Mouse (Mus musculus): ENCODE data around the gene Trpv6. TPM values are rescaled to one million over a fixed set of nuclear protein-coding genes. Genes with fewer than 3 reads are reported as not detected.

Gene Trpv6
- 0.10 and 0.27 TPM in 2 replicates for polyA plus RNA-seq (2016; fragmentation: Nextera tagmentation; extraction: Ambion mirVana)

- 19% methylated on average over 5 of the region's 5 CpGs for WGBS
- DNase-seq (ENCODE audit: low spot score): no peak
- Histone ChIP-seq H3K4me1 (no peaks in the 10 kb centered on the region), H3K27me3 (ENCODE audit: low read depth, poor library complexity, severe bottlenecking) (no peaks in the 10 kb centered on the region), H3K36me3 (no peaks in the 10 kb centered on the region), H3K4me3 (no peak within 1 kb of the TSS), H3K9me3 (replicated peaks) (no peaks in the 10 kb centered on the region), H3K27ac (replicated peaks) (no peak within 1 kb of the TSS)
Measured at GRCm38 (mm10) chr6:41636178-41636577, at the start of gene Trpv6. TSS of gene Trpv6 (minus strand) at chr6:41636405.

GRCm38 (mm10) chr6:41685596-41685995 lies 49.4 kb upstream of the Trpv6 start:
- WGBS: 90% methylated on average over 3 of the region's 3 CpGs
- no peak for DNase-seq (ENCODE audit: low spot score)
- no peaks in the 10 kb centered on the region for H3K36me3 ChIP-seq
- H3K4me1 ChIP-seq: no peaks in the 10 kb centered on the region
- no peak overlapping the region for H3K27ac ChIP-seq (replicated peaks)
- H3K27me3 ChIP-seq (ENCODE audit: low read depth, poor library complexity, severe bottlenecking): no peaks in the 10 kb centered on the region
- no peaks in the 10 kb centered on the region for H3K9me3 ChIP-seq (replicated peaks)
- no peak overlapping the region for H3K4me3 ChIP-seq

- H3K36me3 ChIP-seq: no peaks in the 10 kb centered on the region
- H3K9me3 ChIP-seq (replicated peaks): no peaks in the 10 kb centered on the region
- 88% methylated on average over 5 of the region's 5 CpGs for WGBS
- H3K27ac ChIP-seq (replicated peaks): no peak overlapping the region
- H3K4me1 ChIP-seq: no peaks in the 10 kb centered on the region
- no peak overlapping the region for H3K4me3 ChIP-seq
- no peaks in the 10 kb centered on the region for H3K27me3 ChIP-seq (ENCODE audit: low read depth, poor library complexity, severe bottlenecking)
- no peak for DNase-seq (ENCODE audit: low spot score)
Measured at GRCm38 (mm10) chr6:41684911-41685310, 48.7 kb upstream of the Trpv6 start.

- WGBS: 89% methylated on average over 2 of the region's 2 CpGs
- Histone ChIP-seq H3K4me1 (no peaks in the 10 kb centered on the region), H3K27me3 (ENCODE audit: low read depth, poor library complexity, severe bottlenecking) (no peaks in the 10 kb centered on the region), H3K36me3 (no peaks in the 10 kb centered on the region), H3K4me3 (no peak within 1 kb of the TSS), H3K9me3 (replicated peaks) (no peaks in the 10 kb centered on the region), H3K27ac (replicated peaks) (no peak within 1 kb of the TSS)
- DNase-seq (ENCODE audit: low spot score): no peak
Measured at GRCm38 (mm10) chr6:41684131-41684530, 47.9 kb upstream of the Trpv6 start, which contains the start of gene Llcfc1. TSS of gene Llcfc1 (plus strand) at chr6:41684431.

- 86% methylated on average over 5 of the region's 5 CpGs for WGBS
- Histone ChIP-seq H3K36me3 (no peaks in the 10 kb centered on the region), H3K27ac (replicated peaks) (no peak overlapping the region), H3K27me3 (ENCODE audit: low read depth, poor library complexity, severe bottlenecking) (no peaks in the 10 kb centered on the region), H3K9me3 (replicated peaks) (no peaks in the 10 kb centered on the region), H3K4me1 (no peaks in the 10 kb centered on the region), H3K4me3 (no peak overlapping the region)
- DNase-seq (ENCODE audit: low spot score): no peak
Measured at GRCm38 (mm10) chr6:41681656-41682055, 45.5 kb upstream of the Trpv6 start.

GRCm38 (mm10) chr6:41680669-41681068 lies 44.5 kb upstream of the Trpv6 start, which contains the start of gene Trpv5:
TSS of gene Trpv5 (minus strand) at chr6:41680769.
- Histone ChIP-seq H3K4me1 (no peaks in the 10 kb centered on the region), H3K36me3 (no peaks in the 10 kb centered on the region), H3K27ac (replicated peaks) (no peak within 1 kb of the TSS), H3K27me3 (ENCODE audit: low read depth, poor library complexity, severe bottlenecking) (no peaks in the 10 kb centered on the region), H3K4me3 (no peak within 1 kb of the TSS), H3K9me3 (replicated peaks) (no peaks in the 10 kb centered on the region)
- DNase-seq (ENCODE audit: low spot score): no peak
- 80% methylated on average over 1 of the region's 1 CpGs for WGBS

- no peaks in the 10 kb centered on the region for H3K4me1 ChIP-seq
- 83% methylated on average over 2 of the region's 2 CpGs for WGBS
- H3K27me3 ChIP-seq (ENCODE audit: low read depth, poor library complexity, severe bottlenecking): no peaks in the 10 kb centered on the region
- no peak for DNase-seq (ENCODE audit: low spot score)
- H3K27ac ChIP-seq (replicated peaks): no peak overlapping the region
- H3K36me3 ChIP-seq: no peaks in the 10 kb centered on the region
- H3K9me3 ChIP-seq (replicated peaks): no peaks in the 10 kb centered on the region
- H3K4me3 ChIP-seq: no peak overlapping the region
Measured at GRCm38 (mm10) chr6:41676530-41676929, 40.3 kb upstream of the Trpv6 start.

- WGBS: 28% methylated on average over 2 of the region's 2 CpGs
- Histone ChIP-seq H3K9me3 (replicated peaks) (no peaks in the 10 kb centered on the region), H3K27ac (replicated peaks) (no peak overlapping the region), H3K4me3 (no peak overlapping the region), H3K4me1 (no peaks in the 10 kb centered on the region), H3K36me3 (no peaks in the 10 kb centered on the region), H3K27me3 (ENCODE audit: low read depth, poor library complexity, severe bottlenecking) (no peaks in the 10 kb centered on the region)
- no peak for DNase-seq (ENCODE audit: low spot score)
Measured at GRCm38 (mm10) chr6:41662320-41662719, 26.1 kb upstream of the Trpv6 start.

- 78% methylated on average over 1 of the region's 1 CpGs for WGBS
- no peak overlapping the region for H3K27ac ChIP-seq (replicated peaks)
- DNase-seq (ENCODE audit: low spot score): no peak
- no peaks in the 10 kb centered on the region for H3K27me3 ChIP-seq (ENCODE audit: low read depth, poor library complexity, severe bottlenecking)
- no peaks in the 10 kb centered on the region for H3K9me3 ChIP-seq (replicated peaks)
- H3K4me1 ChIP-seq: no peaks in the 10 kb centered on the region
- no peaks in the 10 kb centered on the region for H3K36me3 ChIP-seq
- H3K4me3 ChIP-seq: no peak overlapping the region
Measured at GRCm38 (mm10) chr6:41658487-41658886, 22.3 kb upstream of the Trpv6 start.

- no peaks in the 10 kb centered on the region for H3K9me3 ChIP-seq (replicated peaks)
- no peaks in the 10 kb centered on the region for H3K27me3 ChIP-seq (ENCODE audit: low read depth, poor library complexity, severe bottlenecking)
- H3K27ac ChIP-seq (replicated peaks): no peak overlapping the region
- WGBS: 84% methylated on average over 8 of the region's 8 CpGs
- no peak for DNase-seq (ENCODE audit: low spot score)
- no peaks in the 10 kb centered on the region for H3K36me3 ChIP-seq
- H3K4me3 ChIP-seq: no peak overlapping the region
- no peaks in the 10 kb centered on the region for H3K4me1 ChIP-seq
Measured at GRCm38 (mm10) chr6:41654648-41655047, 18.4 kb upstream of the Trpv6 start.

GRCm38 (mm10) chr6:41653173-41653572 lies 17.0 kb upstream of the Trpv6 start:
- DNase-seq (ENCODE audit: low spot score): no peak
- H3K4me1 ChIP-seq: no peaks in the 10 kb centered on the region
- H3K36me3 ChIP-seq: no peaks in the 10 kb centered on the region
- 95% methylated on average over 5 of the region's 5 CpGs for WGBS
- no peaks in the 10 kb centered on the region for H3K9me3 ChIP-seq (replicated peaks)
- H3K27me3 ChIP-seq (ENCODE audit: low read depth, poor library complexity, severe bottlenecking): no peaks in the 10 kb centered on the region
- no peak overlapping the region for H3K27ac ChIP-seq (replicated peaks)
- no peak overlapping the region for H3K4me3 ChIP-seq

GRCm38 (mm10) chr6:41646672-41647071 lies 10.5 kb upstream of the Trpv6 start:
- no peaks in the 10 kb centered on the region for H3K36me3 ChIP-seq
- H3K9me3 ChIP-seq (replicated peaks): no peaks in the 10 kb centered on the region
- no peak overlapping the region for H3K27ac ChIP-seq (replicated peaks)
- H3K27me3 ChIP-seq (ENCODE audit: low read depth, poor library complexity, severe bottlenecking): no peaks in the 10 kb centered on the region
- no peak overlapping the region for H3K4me3 ChIP-seq
- DNase-seq (ENCODE audit: low spot score): no peak
- no peaks in the 10 kb centered on the region for H3K4me1 ChIP-seq

- DNase-seq (ENCODE audit: low spot score): no peak
- Histone ChIP-seq H3K36me3 (no peaks in the 10 kb centered on the region), H3K4me1 (no peaks in the 10 kb centered on the region), H3K4me3 (no peak overlapping the region), H3K27ac (replicated peaks) (no peak overlapping the region), H3K9me3 (replicated peaks) (no peaks in the 10 kb centered on the region), H3K27me3 (ENCODE audit: low read depth, poor library complexity, severe bottlenecking) (no peaks in the 10 kb centered on the region)
- 82% methylated on average over 3 of the region's 3 CpGs for WGBS
Measured at GRCm38 (mm10) chr6:41646220-41646619, 10.0 kb upstream of the Trpv6 start.

- DNase-seq (ENCODE audit: low spot score): no peak
- H3K27ac ChIP-seq (replicated peaks): no peak overlapping the region
- no peaks in the 10 kb centered on the region for H3K9me3 ChIP-seq (replicated peaks)
- H3K36me3 ChIP-seq: no peaks in the 10 kb centered on the region
- no peak overlapping the region for H3K4me3 ChIP-seq
- WGBS: 92% methylated on average over 3 of the region's 3 CpGs
- no peaks in the 10 kb centered on the region for H3K4me1 ChIP-seq
- H3K27me3 ChIP-seq (ENCODE audit: low read depth, poor library complexity, severe bottlenecking): no peaks in the 10 kb centered on the region
Measured at GRCm38 (mm10) chr6:41643227-41643626, 7.0 kb upstream of the Trpv6 start.

Measured in midbrain, embryonic 10.5 days (tissue).